Mouse (Mus musculus) hindlimb bud, embryonic 11.5 days (tissue): ENCODE measurements around the gene Ddrgk1.

Experiments used
- DNase-seq: peaks from one replicate; pipeline ENCODE4 v3.0.0-alpha.2; 2012; ENCODE audit warnings: low read depth, low spot score; ENCODE audit errors: extremely low spot score

The Ddrgk1 gene

DNA sequence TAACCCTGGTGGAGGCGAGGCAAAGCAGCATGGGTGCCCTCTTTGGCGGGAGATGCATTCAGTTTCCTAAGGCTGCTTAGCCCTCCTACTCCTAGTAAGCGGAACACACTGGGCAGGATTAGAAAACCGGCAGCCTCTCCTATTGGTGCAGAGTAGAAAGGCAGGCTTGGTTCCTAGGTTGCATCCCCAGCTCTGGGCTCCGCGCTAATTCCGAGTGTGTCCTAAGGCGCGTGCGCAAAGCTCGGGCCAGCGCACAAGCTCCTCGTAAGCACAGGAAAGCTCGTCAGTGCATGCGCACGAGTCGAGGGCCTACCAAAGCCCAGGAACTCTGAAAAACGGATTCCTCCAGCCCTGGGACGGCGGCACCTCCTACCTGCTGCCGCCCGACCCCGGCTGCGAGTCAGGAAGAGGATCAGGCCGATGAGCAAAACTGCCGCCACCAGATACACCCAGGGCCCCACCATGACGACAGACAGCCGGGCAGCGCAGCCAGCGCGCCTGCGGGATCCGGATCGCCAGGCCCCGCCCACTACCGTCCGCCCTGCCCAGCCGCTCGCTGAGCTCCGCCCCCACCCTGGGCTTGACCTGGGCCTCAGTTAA, at the start of gene Ddrgk1:
Gene Ddrgk1, minus strand, starts transcription at position 558 of the 600 bp plus-strand sequence.
- peak; percentile 90 for DNase-seq

DNA sequence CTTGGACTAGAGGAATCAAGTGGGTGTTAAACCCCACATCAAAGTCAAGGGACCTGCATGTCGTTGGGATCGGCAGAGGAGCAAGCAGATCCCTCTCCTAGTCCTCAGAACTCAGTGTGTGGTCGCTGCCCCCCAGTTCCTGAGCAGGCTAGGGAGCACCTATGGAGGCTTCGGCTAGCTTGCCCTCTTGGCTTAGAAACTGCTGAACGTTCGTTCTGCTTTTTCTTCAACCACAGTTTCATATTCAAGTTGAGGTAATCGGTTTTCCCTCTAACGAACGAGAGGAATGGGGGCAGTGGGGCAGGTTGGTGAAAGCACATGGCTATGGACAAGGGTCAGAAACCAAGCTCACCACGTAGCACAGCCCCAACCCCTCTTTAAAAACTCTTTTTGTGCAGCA, 42.6 kb upstream of the Ddrgk1 start:
- no peak for DNase-seq

DNA sequence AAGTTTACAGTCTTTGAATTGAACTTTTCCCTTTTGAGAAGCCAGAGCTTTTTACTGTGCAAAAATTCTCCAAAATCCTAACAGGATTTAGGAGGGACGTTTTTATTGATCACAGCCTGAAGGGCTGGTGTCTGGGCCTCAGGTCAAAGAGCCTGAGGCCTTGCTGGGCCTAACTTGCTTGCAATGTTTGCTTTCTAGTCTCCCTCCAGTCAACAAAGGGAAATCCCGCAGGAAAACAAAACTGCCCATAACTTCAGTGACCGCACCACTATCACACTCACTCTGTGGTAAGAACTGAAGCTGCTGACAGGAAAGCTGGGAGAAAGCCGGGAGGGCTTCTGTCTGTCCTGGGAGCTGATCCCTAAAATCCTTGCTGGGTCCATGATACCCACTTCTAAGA, 42.1 kb upstream of the Ddrgk1 start:
- no peak for DNase-seq

DNA sequence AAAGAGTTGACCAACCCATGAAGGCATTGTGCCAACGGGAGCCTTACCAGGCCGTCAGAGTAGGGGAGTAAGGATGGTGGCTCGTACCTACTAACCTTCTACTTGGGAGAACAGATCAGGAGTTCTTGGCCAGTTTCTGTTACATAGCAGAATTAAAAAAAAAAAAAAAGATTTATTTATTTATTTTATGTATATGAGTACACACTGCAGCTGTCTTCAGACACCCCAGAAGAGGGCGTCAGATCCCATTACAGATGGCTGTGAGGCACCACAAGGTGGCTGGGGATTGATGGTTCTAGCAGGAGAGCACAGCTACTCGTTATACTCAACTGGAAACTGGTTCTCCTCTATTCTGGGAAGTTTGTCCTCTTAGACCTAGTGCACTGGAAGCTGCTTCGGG, 40.7 kb upstream of the Ddrgk1 start:
- DNase-seq = no peak

DNA sequence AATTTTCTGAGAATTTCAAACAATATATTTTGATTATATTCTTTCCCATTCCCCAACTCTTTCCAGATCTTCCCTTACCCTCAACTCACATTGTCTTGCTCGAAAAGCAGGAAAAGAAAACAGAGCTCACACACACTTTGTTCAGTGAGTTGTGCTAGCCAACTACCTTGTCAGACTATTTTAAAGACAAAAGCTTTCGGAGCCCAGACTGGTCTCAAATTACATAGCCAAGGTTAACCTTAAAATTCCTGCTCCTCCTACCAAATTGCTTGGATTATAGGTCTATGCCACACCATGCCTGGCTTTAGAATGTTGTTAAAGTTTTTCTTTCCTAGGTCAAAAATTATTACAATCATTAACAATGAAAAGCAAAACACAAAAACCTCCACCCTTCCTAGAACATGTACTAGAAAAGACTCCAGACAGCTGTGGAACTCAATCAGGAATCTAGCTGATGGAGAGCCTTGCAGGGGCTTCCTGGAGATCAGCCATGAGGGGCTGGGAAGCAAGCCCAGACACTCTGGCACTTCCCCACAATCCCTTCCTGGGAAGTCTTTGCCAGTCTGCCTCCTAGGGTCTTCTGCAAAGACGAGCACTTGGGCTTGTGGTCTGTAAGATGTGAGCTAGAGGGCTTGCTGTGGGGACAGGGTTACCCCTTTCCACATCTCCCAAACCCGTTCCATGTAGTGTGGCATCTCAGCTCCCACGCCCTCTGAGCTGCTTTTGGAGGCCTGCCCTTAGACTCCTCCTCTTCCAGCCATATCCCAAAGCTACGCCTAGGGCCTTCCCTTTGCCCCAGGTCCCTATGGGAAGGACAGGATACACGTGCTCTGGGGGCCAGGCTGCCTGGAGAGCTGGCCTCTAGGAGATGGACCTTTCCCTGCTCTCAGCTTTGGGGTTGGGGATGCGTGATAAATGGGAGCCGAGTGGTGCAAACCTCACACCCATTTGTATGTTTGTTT, 39.9 kb upstream of the Ddrgk1 start:
- no peak for DNase-seq

DNA sequence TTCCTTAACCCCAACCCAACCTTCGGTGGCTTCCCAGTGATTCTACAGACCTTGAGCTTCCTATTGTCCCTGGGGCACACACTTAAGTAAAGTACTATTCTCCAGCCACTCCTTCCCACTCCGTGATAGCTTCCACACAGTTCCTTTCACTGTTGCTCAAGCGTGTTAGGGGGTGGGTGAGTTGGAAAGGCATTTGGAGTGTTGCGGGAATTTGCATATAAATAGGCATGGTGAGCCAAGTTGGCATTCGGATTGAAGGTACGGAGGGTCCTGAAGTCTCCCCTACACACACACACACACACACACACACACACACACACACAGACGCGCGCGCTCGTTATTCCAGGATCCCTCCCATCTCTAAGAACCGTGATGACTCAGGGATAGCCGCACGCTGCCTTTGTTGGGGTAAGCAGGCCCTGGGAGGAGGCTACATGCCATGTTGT, 33.4 kb upstream of the Ddrgk1 start:
- no peak for DNase-seq

DNA sequence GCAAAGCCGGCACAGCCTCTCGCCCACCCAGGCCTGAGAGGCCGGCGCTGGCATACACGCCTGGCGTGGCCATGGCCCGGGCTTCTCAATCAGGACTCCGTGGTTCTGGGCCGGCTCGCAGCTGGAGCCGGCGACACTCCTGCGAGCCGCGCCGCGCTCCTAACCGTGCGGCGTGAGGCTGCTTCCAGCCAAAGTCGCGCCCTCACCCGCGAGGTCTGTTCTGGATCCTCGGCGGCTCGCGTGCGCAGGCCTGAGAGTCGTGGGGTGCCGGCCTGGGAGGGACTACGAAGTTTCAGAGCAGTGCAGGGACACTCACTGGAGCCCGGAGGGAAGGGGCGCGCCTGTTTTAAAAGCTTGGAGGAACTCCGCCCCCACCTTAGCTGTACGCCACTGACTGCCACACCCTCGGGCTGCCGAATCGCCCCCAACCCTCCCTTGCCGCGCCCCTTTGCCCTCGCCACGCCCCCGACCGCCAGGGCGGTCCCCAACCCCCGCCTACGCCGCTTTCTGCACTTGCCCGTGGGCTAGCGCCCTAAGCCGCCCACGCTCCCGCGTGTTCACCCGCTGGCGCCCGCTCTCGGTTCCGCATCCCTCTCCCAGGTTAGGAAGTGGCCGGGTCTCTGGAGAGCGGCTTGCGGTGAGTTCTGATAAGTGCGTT, 32.8 kb upstream of the Ddrgk1 start, which contains the start of gene Slc4a11:
Gene Slc4a11, minus strand, starts transcription at position 367 of the 658 bp plus-strand sequence.
- no peak for DNase-seq

DNA sequence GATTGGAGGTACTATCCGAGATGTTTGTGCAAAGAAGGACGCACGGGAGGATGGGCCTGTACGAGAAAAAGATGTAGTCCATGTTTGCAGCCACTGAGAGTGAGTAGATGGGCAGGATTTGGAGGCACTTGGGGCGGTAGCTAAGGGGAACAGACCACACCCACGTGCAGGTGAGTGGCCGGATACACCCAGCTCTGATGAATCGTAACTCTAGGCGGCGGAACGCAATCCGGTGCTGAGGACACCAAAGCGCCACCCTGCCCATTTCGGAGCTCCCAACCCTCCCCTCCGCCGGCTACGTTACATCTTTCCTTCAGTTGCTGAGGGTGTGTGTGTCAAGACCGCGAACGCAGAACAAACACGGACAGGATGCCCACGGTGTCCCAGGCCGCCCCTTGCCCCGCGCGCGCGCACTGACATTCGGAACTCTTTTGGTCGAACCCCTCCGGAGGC, 32.3 kb upstream of the Ddrgk1 start:
- no peak for DNase-seq

DNA sequence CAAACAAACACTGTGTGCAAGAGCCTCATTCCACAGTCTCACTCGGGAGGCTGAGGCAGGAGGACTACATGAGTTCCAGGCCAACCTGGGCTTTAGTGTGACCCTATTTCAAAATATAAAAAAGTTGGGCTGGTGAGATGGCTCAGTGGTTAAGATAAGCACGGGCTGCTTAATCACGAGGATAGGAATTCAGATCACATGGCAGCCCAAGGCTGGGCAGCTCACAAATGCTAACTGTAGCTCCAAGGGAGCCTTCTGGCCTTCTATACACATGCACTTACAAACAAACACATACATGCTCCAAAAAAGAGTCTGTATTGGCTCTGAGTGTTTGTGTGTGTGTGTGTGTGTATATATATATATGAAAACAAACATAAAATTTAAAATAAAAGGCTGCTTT, 29.1 kb upstream of the Ddrgk1 start:
- no peak for DNase-seq

DNA sequence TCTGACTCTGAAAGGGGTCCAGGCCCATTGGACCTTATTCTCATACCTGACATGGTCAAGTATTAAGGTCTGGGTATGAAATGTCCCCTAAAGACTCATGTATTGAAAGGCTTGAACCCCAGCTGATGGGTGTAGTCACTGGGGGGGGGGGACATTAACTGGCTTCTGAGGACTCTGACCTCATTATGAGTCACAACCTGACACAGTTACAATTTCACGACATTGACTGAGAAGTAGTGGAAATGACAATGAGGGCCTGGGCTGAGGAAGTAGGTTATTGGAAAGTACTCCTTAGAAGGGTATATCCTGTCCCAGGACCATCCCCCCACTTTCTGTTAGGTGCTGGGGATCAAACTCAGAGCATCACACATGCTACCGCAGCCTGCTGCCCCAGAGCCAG, 24.6 kb upstream of the Ddrgk1 start:
- no peak for DNase-seq

DNA sequence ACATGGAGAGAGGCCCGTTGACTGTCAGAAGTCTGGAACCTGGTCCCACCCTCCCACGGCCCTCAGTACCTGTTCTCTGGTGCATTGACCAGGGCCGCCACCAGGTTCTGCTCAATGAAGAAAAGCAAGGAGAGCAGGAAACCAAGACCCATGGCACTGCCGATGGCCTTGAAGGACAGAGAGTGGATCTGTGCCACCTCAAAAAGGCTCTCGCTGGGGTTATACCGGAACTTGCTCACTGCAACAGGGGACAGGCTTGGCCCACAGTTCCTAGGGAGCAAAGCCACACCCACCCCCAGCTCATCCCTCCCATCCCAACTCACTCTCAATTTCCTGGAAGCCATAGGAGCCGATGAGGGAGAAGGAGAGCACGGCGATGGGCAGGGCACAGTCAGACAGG, 21.0 kb upstream of the Ddrgk1 start:
- no peak for DNase-seq

DNA sequence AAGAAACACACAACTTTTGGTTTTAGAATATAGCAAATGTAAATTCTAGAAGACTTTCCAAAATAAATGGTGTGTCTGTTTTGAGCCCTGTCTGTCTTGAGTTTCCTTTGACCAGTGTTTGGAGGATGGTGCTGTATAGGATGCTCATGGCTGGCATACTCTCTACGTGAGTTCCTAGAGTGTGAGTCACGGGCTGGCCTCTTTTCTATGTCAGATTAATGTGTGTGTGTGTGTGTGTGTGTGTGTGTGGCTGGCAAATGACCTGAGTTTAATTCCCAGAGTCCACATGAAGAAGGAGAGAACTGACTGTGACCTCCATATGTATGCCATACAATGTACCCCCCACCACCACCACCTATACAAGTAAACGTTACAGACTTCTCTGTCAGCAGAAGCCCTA, 17.1 kb upstream of the Ddrgk1 start:
- no peak for DNase-seq

DNA sequence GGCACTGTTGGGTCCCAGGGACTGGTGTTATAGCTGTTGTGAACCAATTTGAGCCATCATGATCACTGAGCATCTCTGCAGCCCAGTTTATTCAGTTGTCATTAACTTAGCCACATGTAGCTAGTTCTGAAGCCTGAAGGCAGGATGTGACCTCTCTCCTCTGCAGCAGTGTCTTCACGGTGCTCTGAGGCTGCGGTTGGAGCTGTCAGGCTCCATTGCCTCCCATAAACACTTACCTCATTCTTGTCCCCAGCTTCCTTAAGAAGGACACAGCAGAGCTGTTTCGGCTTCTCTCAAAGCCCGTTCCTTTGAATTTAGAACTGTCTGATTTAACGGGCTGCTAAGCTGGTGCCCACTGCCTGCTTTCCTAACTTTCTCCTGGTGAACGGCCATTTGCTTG, 15.4 kb upstream of the Ddrgk1 start:
- no peak for DNase-seq

DNA sequence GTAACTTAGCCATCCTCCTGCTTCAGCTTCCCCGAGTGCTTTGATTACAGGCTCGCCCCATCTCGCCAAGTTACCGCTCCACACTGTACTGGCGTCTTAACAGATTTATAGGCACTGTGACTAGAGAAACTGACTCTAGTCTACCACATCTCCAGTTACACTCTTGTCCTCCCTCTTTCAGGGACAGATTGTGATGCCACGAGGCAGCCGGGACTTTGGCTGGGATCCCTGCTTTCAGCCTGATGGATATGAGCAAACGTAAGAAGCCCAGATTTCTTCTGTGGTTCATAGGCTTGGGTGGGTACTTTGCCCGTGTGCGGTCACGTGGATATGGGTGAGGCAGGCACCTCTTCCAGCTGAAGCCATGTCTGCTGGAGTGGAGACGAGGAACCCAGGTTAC, 14.7 kb upstream of the Ddrgk1 start:
- no peak for DNase-seq

DNA sequence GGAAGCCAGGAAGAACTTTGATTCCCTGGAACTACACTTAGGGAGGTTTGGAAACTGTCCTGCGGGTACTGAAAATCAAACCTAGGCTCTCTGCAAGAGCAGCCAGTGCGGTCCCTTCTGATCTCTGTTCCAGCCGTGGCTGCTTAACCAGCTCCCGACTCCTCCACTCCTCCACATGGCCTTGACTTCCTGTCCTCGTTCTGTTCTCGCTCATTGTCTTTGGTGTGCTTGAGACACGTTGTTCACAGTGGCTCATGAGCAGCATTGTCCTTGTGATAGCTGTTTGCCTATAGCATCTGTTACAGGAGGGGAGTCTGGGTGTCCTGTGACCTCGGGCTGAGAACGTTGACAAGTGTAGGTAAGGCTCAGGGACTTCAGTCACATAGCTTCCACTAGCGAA, 12.8 kb upstream of the Ddrgk1 start:
- DNase-seq = no peak

DNA sequence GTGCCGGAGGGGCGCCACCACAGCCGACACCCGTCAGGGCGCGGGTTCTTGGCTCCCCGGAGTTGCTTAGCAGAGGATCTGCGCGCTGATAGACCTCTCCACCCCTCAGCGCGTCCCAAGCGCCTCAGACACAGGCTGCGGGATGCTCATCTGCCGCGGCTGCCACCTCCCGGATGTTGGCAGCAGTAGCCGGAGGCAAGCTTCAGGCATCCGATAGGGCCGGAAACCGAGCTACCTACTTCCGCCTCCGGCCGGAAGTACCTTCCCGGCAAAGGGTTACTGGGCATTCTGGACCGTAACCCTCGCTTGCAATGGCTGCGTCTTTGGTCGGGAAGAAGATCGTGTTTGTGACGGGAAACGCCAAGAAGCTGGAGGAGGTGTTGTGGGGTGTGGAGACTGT, 3.1 kb upstream of the Ddrgk1 start, which contains the start of gene Itpa:
Gene Itpa, plus strand, starts transcription at position 52 of the 400 bp plus-strand sequence.
- DNase-seq = no peak

DNA sequence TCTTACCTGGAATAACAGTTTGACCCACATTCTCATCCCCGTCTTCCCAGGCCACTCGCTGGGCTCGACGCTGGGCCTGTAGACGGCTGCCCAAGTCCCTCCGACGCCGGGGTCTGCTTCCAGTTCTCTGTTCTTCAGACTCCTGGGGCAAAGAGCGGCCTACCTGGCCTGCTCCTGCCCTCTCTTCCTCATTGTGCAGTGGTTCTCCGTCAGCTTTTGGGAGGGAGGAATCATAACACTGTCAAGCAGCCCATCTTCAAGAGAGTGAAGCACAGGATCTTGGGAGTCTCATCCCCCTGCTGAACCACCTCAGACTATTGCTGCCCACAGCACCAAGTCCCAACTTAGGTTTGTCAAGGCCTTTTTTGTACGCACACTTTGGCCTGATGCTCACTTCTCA, 1.1 kb downstream of the Ddrgk1 start:
- no peak for DNase-seq

DNA sequence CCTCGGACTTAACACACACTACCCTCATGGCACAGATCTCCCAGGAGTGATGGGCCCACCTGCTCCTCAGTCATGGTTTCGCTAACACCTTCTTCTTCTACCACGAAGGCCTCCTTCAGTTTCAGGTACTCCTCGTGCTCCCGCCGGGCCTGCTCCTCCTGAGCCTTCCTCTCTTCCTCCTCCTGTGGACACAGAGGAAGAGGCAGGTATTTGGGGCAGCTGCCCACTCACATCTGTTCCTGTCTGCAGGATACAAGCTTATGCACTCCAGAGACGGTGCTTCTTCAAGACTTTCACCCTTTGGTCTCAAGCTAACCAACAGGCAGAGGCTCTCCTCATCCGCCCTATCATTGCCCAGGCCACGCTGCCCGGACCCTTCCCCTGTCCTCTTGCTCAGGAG, 5.9 kb downstream of the Ddrgk1 start:
- no peak for DNase-seq

DNA sequence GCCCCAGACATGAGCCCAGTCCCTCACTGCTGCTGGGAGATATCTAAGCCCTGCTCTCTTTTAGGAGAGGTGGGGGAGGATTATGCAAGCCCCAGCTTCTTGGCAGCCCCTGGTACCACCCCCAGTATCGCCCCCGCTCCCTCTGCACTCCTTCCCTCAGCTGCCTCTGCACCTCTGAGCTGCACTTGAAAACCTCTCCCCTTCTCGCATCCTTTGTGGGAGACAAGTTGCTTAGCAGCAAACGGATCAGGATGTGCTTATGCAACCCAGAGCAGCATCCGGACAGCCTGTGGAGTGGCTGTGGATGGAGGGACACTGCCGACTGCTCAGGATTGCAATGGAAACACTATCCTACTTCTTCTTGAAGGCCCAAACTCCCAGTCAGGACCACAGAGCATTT, 6.9 kb downstream of the Ddrgk1 start:
- DNase-seq = no peak

DNA sequence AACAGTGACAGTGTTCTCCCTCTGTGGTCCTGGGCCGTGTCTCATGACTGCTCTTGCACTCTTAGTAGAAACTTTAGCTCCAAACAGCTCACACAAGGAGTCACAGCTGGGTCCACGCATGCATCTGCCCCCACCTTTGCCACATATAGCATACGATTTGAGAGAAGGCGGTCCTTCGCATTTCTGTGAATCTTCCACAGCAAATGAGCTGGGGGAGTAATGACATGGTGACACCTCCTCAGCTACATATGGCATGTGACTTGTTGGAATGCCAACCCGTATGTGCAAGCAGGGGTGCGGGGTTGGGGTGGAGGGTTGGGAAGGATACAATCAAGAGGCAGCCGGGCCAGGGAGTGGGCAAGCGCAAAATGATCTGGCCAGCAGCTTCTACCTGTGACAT, 7.9 kb downstream of the Ddrgk1 start:
- DNase-seq = no peak

DNA sequence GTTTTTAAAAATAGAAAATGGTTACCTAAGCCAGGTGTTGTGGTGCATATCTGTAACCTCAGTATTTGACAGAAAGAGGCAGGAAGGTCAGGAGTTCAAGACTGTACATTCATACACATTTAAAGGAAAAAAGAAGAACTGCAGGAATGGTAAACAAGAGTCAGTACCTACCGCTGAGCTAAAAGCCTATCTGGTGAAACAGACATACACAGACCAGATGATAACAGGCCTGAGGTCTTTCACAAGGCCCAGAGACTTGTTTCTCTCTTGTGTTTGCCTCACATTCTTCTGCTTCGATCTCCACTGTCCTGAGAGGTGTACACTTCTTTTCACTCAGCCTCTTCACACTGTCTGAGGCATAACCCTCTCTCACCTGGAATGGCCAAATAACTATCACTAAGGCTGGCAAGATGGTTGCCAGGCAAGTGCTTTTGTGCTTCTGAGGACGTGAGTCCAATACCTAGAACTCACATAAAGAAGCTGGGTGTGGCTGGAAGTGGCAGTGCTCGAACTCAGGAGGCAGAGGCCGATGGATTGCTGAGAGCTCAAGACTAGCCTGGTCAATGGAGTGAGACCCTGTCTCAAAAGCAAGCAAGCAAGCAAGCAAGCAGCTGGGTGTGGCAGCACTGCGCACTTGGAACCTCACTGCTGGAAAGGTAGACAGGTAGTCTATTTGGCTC, 8.7 kb downstream of the Ddrgk1 start:
- no peak for DNase-seq
